Mouse (Mus musculus): ENCODE results near the gene Cyfip2.
A peak's percentile ranks its signal among the peaks of the same experiment; 100 is the strongest.

Cyfip2 gene

GRCm38 (mm10) chr11:46276778-46277177 is 35.9 kb downstream of the Cyfip2 start:
- peak; percentile 50 for DNase-seq (ENCODE audit: low spot score)

- no peak for DNase-seq (ENCODE audit: low spot score)
Observed at GRCm38 (mm10) chr11:46276168-46276567, 36.5 kb downstream of the Cyfip2 start.

- peak; percentile 86 for DNase-seq (ENCODE audit: low spot score)
Observed at GRCm38 (mm10) chr11:46275302-46275701, 37.4 kb downstream of the Cyfip2 start.

- no peak for DNase-seq (ENCODE audit: low spot score)
Observed at GRCm38 (mm10) chr11:46273969-46274368, 38.7 kb downstream of the Cyfip2 start.

- DNase-seq (ENCODE audit: low spot score) = no peak
Observed at GRCm38 (mm10) chr11:46272058-46272681, 40.5 kb downstream of the Cyfip2 start.

- no peak for DNase-seq (ENCODE audit: low spot score)
Observed at GRCm38 (mm10) chr11:46269893-46270292, 42.8 kb downstream of the Cyfip2 start.

GRCm38 (mm10) chr11:46269391-46269790 is 43.3 kb downstream of the Cyfip2 start:
- no peak for DNase-seq (ENCODE audit: low spot score)

- DNase-seq (ENCODE audit: low spot score) = peak; percentile 77
Observed at GRCm38 (mm10) chr11:46268991-46269390, 43.7 kb downstream of the Cyfip2 start.

GRCm38 (mm10) chr11:46265031-46265786 is 47.5 kb downstream of the Cyfip2 start:
- DNase-seq (ENCODE audit: low spot score) = no peak

GRCm38 (mm10) chr11:46264584-46264983 is 48.1 kb downstream of the Cyfip2 start:
- no peak for DNase-seq (ENCODE audit: low spot score)

- DNase-seq (ENCODE audit: low spot score) = no peak
Observed at GRCm38 (mm10) chr11:46263291-46263690, 49.4 kb downstream of the Cyfip2 start.

GRCm38 (mm10) chr11:46262854-46263253 is 49.8 kb downstream of the Cyfip2 start:
- no peak for DNase-seq (ENCODE audit: low spot score)

- DNase-seq (ENCODE audit: low spot score) = no peak
Observed at GRCm38 (mm10) chr11:46258749-46259148, 53.9 kb downstream of the Cyfip2 start.

GRCm38 (mm10) chr11:46258207-46258606 is 54.5 kb downstream of the Cyfip2 start:
- peak; percentile 47 for DNase-seq (ENCODE audit: low spot score)

- DNase-seq (ENCODE audit: low spot score) = no peak
Observed at GRCm38 (mm10) chr11:46255291-46255690, 57.4 kb downstream of the Cyfip2 start.

GRCm38 (mm10) chr11:46251994-46252393 is 60.7 kb downstream of the Cyfip2 start:
- DNase-seq (ENCODE audit: low spot score) = peak; percentile 72

GRCm38 (mm10) chr11:46248352-46248751 is 64.3 kb downstream of the Cyfip2 start:
- DNase-seq (ENCODE audit: low spot score) = no peak

GRCm38 (mm10) chr11:46246393-46246792 is 66.3 kb downstream of the Cyfip2 start:
- no peak for DNase-seq (ENCODE audit: low spot score)

GRCm38 (mm10) chr11:46245926-46246325 is 66.7 kb downstream of the Cyfip2 start:
- DNase-seq (ENCODE audit: low spot score) = no peak

GRCm38 (mm10) chr11:46244731-46245604 is 67.7 kb downstream of the Cyfip2 start:
- no peak for DNase-seq (ENCODE audit: low spot score)

- no peak for DNase-seq (ENCODE audit: low spot score)
Observed at GRCm38 (mm10) chr11:46241985-46242384, 70.7 kb downstream of the Cyfip2 start.

- DNase-seq (ENCODE audit: low spot score) = no peak
Observed at GRCm38 (mm10) chr11:46241150-46241673, 71.4 kb downstream of the Cyfip2 start.

Measured in embryo, embryonic 10.5 days (tissue).